ENCODE assay signal across 9 mouse cellular contexts in the genomic region with DNA sequence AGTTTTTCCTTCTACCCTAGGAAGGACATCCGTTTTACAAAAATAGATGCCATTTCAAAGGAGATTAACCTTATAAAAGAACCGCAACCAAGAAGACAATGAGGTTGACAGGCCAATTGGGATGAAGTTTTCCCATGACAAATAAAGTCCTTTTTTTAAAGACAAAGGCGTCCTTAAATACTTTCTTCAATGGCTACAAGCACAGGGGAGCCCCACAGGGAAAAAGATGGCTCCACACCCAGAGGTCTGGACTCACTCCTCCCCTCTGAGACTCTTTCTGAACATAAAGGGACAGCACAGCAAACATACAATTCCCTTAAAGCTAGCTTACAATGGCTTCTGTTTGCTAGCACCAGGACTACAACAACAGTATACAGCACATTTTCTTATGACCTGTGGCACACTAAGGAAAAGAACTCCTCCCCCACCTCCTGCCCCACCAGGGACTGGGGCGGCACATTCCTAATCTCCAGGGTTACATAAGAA.
DNase-seq lines count a peak whose midpoint lies in the region; ATAC-seq and TF ChIP-seq lines count a peak whose summit lies in the region.
"Had no signal": no experiment of that assay in that cellular context is flagged by ENCODE, and none has a peak within 500 bp of the region (broad histone marks: within the 10 kb centered on the region; RNA-seq: fewer than 3 reads in every experiment).

No protein-coding gene starts in this region.

- ATAC-seq in midbrain, embryonic 12.5 days (ENCODE audit: low FRiP score, low read depth) = peak; percentile 66
- no peak for ATAC-seq in midbrain, embryonic 15.5 days (replicated peaks)
- peak; percentile 53; the same call in 1 of the 2 replicates for ATAC-seq in hindbrain, embryonic 12.5 days (ENCODE audit: low FRiP score)
- peak; percentile 73 for ATAC-seq in stomach, postnatal 0 days (ENCODE audit: low FRiP score, low TSS enrichment)

- WGBS in midbrain, embryonic 12.5 days = 10% methylated on average over 4 of the region's 4 CpGs
- whole genome bisulfite sequencing in midbrain, embryonic 15.5 days = 5% methylated on average over 4 of the region's 4 CpGs
- WGBS in hindbrain, embryonic 12.5 days = 18% methylated on average over 4 of the region's 4 CpGs
- WGBS in stomach, postnatal 0 days = 46% methylated on average over 4 of the region's 4 CpGs

- TF ChIP-seq CTCF in stomach, postnatal 0 days (IDR thresholded peaks at IDR 0.05; ENCODE audit: low read depth) = no peak

- intact Hi-C loops in heart, postnatal 10 days (cut with DNase I) = no loop called here

- no peak overlapping the region for H3K4me2 ChIP-seq in midbrain, embryonic 12.5 days (replicated peaks)
- no peak overlapping the region for H3K4me2 ChIP-seq in midbrain, embryonic 15.5 days
- H3K4me2 ChIP-seq in hindbrain, embryonic 12.5 days (replicated peaks) = no peak overlapping the region
- no peak overlapping the region for H3K4me2 ChIP-seq in stomach, postnatal 0 days (replicated peaks; ENCODE audit: low read depth)
- H3K4me2 ChIP-seq: embryonic facial prominence, embryonic 13.5 days had no signal

- peak; percentile 75 for DNase-seq in heart, adult 8-10 months (ENCODE audit: low spot score)
- DNase-seq in heart, postnatal 10 days = no peak
- peak; percentile 41 for DNase-seq in stomach, postnatal 0 days (ENCODE audit: low spot score)
- no peak for DNase-seq in spleen, postnatal 4 days (ENCODE audit: low spot score in 2 of 2)
- DNase-seq: lung, postnatal 36 days had no signal

- no peak overlapping the region for H3K27ac ChIP-seq in midbrain, embryonic 12.5 days (replicated peaks)
- no peak overlapping the region for H3K27ac ChIP-seq in midbrain, embryonic 15.5 days
- no peak overlapping the region for H3K27ac ChIP-seq in hindbrain, embryonic 12.5 days
- H3K27ac ChIP-seq in stomach, postnatal 0 days (replicated peaks) = no peak overlapping the region
- H3K27ac ChIP-seq: embryonic facial prominence, embryonic 13.5 days had no signal

- no peaks in the 10 kb centered on the region for H3K36me3 ChIP-seq in midbrain, embryonic 12.5 days
- H3K36me3 ChIP-seq in midbrain, embryonic 15.5 days (replicated peaks) = no peaks in the 10 kb centered on the region
- no peaks in the 10 kb centered on the region for H3K36me3 ChIP-seq in hindbrain, embryonic 12.5 days
- H3K36me3 ChIP-seq in stomach, postnatal 0 days (ENCODE audit: control insufficient read depth, insufficient read depth, low read length) = no peaks in the 10 kb centered on the region
- H3K36me3 ChIP-seq: embryonic facial prominence, embryonic 13.5 days had no signal

- no peaks in the 10 kb centered on the region for H3K9me3 ChIP-seq in midbrain, embryonic 12.5 days
- no peaks in the 10 kb centered on the region for H3K9me3 ChIP-seq in midbrain, embryonic 15.5 days
- H3K9me3 ChIP-seq in hindbrain, embryonic 12.5 days (replicated peaks) = no peaks in the 10 kb centered on the region
- H3K9me3 ChIP-seq in stomach, postnatal 0 days (ENCODE audit: control insufficient read depth, low read length) = no peaks in the 10 kb centered on the region
- H3K9me3 ChIP-seq: embryonic facial prominence, embryonic 13.5 days had no signal

- no peak for TF ChIP-seq EP300 in stomach, postnatal 0 days (optimal IDR thresholded peaks at IDR 0.05)

- no peak overlapping the region for H3K9ac ChIP-seq in midbrain, embryonic 12.5 days (replicated peaks)
- H3K9ac ChIP-seq in midbrain, embryonic 15.5 days = no peak overlapping the region
- no peak overlapping the region for H3K9ac ChIP-seq in hindbrain, embryonic 12.5 days
- H3K9ac ChIP-seq in stomach, postnatal 0 days (ENCODE audit: low read length) = no peak overlapping the region
- H3K9ac ChIP-seq: embryonic facial prominence, embryonic 13.5 days had no signal

- peaks cover 21% of the 10 kb centered on the region for H3K4me1 ChIP-seq in midbrain, embryonic 12.5 days
- H3K4me1 ChIP-seq in midbrain, embryonic 15.5 days = peaks cover 4% of the 10 kb centered on the region
- H3K4me1 ChIP-seq in hindbrain, embryonic 12.5 days = peaks cover 25% of the 10 kb centered on the region
- H3K4me1 ChIP-seq in stomach, postnatal 0 days (replicated peaks; ENCODE audit: control insufficient read depth, insufficient read depth) = 0 out of 2 replicates have a peak, but pooled peaks cover 2% of the 10 kb centered on the region

- no peak overlapping the region for H3K4me3 ChIP-seq in midbrain, embryonic 12.5 days
- H3K4me3 ChIP-seq in midbrain, embryonic 15.5 days = no peak overlapping the region
- no peak overlapping the region for H3K4me3 ChIP-seq in hindbrain, embryonic 12.5 days
- H3K4me3 ChIP-seq in stomach, postnatal 0 days (ENCODE audit: low read depth, low read length) = no peak overlapping the region
- H3K4me3 ChIP-seq: embryonic facial prominence, embryonic 13.5 days had no signal

- H3K27me3 ChIP-seq in midbrain, embryonic 12.5 days = peaks cover 4% of the 10 kb centered on the region
- H3K27me3 ChIP-seq in midbrain, embryonic 15.5 days (replicated peaks) = no peaks in the 10 kb centered on the region
- H3K27me3 ChIP-seq in hindbrain, embryonic 12.5 days = no peaks in the 10 kb centered on the region
- no peaks in the 10 kb centered on the region for H3K27me3 ChIP-seq in stomach, postnatal 0 days (ENCODE audit: control insufficient read depth, insufficient read depth, low read length)
- H3K27me3 ChIP-seq: embryonic facial prominence, embryonic 13.5 days had no signal

Comparison
In these comparisons a context has a peak if more than half of its experiments do, and no peak if none do; other contexts are left out.
1. DNase-seq: peak in heart, adult 8-10 months (single experiment) and stomach, postnatal 0 days (single experiment); none in heart, postnatal 10 days (0 of 2) and spleen, postnatal 4 days (0 of 2).